Mouse (Mus musculus): Measurements from ENCODE around the gene Rps6ka3. TPM values are rescaled to one million over a fixed set of nuclear protein-coding genes. Genes with fewer than 3 reads are reported as not detected.

The Rps6ka3 gene
- total RNA-seq, 1 experiment from 2014 or later: 27.0 TPM

- no peak for ATAC-seq (ENCODE audit: extremely low read depth, insufficient number of reproducible peaks, low FRiP score, poor library complexity, severe bottlenecking)
These were observed 92.5 kb downstream of the Rps6ka3 start for GRCm38 (mm10) chrX:159302349-159303311.

GRCm38 (mm10) chrX:159315293-159315692 lies 105.2 kb downstream of the Rps6ka3 start:
- no peak for ATAC-seq (ENCODE audit: extremely low read depth, insufficient number of reproducible peaks, low FRiP score, poor library complexity, severe bottlenecking)

GRCm38 (mm10) chrX:159321342-159321741 lies 111.2 kb downstream of the Rps6ka3 start:
- no peak for ATAC-seq (ENCODE audit: extremely low read depth, insufficient number of reproducible peaks, low FRiP score, poor library complexity, severe bottlenecking)

- ATAC-seq (ENCODE audit: extremely low read depth, insufficient number of reproducible peaks, low FRiP score, poor library complexity, severe bottlenecking): no peak
These were observed 154.4 kb downstream of the Rps6ka3 start for GRCm38 (mm10) chrX:159364506-159364905.

GRCm38 (mm10) chrX:159371831-159372752 lies 162.0 kb downstream of the Rps6ka3 start, which contains the start of gene Eif1ax:
Eif1ax (plus strand) TSS chrX:159372178.
- peak; percentile 95 for ATAC-seq (ENCODE audit: extremely low read depth, insufficient number of reproducible peaks, low FRiP score, poor library complexity, severe bottlenecking)

- ATAC-seq (ENCODE audit: extremely low read depth, insufficient number of reproducible peaks, low FRiP score, poor library complexity, severe bottlenecking): no peak
These were observed 162.6 kb downstream of the Rps6ka3 start for GRCm38 (mm10) chrX:159372753-159373144.

- ATAC-seq (ENCODE audit: extremely low read depth, insufficient number of reproducible peaks, low FRiP score, poor library complexity, severe bottlenecking): no peak
These were observed 177.0 kb downstream of the Rps6ka3 start for GRCm38 (mm10) chrX:159387105-159387504.

- no peak for ATAC-seq (ENCODE audit: extremely low read depth, insufficient number of reproducible peaks, low FRiP score, poor library complexity, severe bottlenecking)
These were observed 178.8 kb downstream of the Rps6ka3 start for GRCm38 (mm10) chrX:159388953-159389352.

- ATAC-seq (ENCODE audit: extremely low read depth, insufficient number of reproducible peaks, low FRiP score, poor library complexity, severe bottlenecking): no peak
These were observed 180.3 kb downstream of the Rps6ka3 start for GRCm38 (mm10) chrX:159390347-159390962.

GRCm38 (mm10) chrX:159391239-159391638 lies 181.1 kb downstream of the Rps6ka3 start:
- ATAC-seq (ENCODE audit: extremely low read depth, insufficient number of reproducible peaks, low FRiP score, poor library complexity, severe bottlenecking): no peak

- ATAC-seq (ENCODE audit: extremely low read depth, insufficient number of reproducible peaks, low FRiP score, poor library complexity, severe bottlenecking): no peak
These were observed 199.1 kb downstream of the Rps6ka3 start for GRCm38 (mm10) chrX:159409253-159409652.

- no peak for ATAC-seq (ENCODE audit: extremely low read depth, insufficient number of reproducible peaks, low FRiP score, poor library complexity, severe bottlenecking)
These were observed 204.2 kb downstream of the Rps6ka3 start, which contains the start of gene Map7d2 for GRCm38 (mm10) chrX:159414130-159414828. Map7d2 (plus strand) TSS chrX:159414572.

- ATAC-seq (ENCODE audit: extremely low read depth, insufficient number of reproducible peaks, low FRiP score, poor library complexity, severe bottlenecking): no peak
These were observed 204.9 kb downstream of the Rps6ka3 start for GRCm38 (mm10) chrX:159414829-159415673.

Other genes with a start within 250 kb of the Rps6ka3 start
- 15.2 and 17.4 TPM in 2 replicates for gene Eif1ax, start 161.9 kb downstream of the Rps6ka3 start, total RNA-seq (2017)
- not detected in 2 replicates for gene Map7d2, start 204.3 kb downstream of the Rps6ka3 start, total RNA-seq (2017)